Mouse (Mus musculus): ENCODE results near the gene Sstr5. TPM values are rescaled to one million over a fixed set of nuclear protein-coding genes. Genes with fewer than 3 reads are reported as not detected.

The Sstr5 gene
- total RNA-seq, 2 experiments from 2014 or later: 0.15 to 0.47 TPM

GRCm38 (mm10) chr17:25474330-25475077 lies 22.6 kb downstream of the Sstr5 start:
- peak; percentile 44 to 76 for DNase-seq (ENCODE audit: low spot score in 2 of 2)

DNA sequence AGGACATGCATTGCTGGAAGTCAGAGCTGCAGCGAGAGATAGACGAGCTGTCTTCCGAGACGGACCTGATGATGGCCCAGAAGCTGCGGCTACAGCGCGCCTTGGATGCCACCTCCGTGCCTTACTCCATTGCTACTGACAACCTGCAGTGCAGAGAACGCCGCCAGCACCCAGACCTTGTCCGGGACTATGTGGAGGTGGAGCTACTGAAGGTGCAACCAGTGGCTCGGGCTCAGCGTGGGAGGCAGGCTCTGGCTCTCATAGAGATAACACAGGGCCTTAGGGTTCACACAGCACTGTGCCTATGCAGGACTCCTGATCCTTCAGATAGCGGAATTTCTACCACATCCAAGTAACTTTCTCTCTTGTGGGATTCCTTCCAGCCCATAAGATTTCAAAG lies 25.0 kb downstream of the Sstr5 start:
- DNase-seq (ENCODE audit: low spot score in 2 of 2): no peak

GRCm38 (mm10) chr17:25471418-25471817 lies 25.7 kb downstream of the Sstr5 start:
- peak in 1 of 2 experiments; percentile 57 for DNase-seq (ENCODE audit: low spot score in 2 of 2)

DNA sequence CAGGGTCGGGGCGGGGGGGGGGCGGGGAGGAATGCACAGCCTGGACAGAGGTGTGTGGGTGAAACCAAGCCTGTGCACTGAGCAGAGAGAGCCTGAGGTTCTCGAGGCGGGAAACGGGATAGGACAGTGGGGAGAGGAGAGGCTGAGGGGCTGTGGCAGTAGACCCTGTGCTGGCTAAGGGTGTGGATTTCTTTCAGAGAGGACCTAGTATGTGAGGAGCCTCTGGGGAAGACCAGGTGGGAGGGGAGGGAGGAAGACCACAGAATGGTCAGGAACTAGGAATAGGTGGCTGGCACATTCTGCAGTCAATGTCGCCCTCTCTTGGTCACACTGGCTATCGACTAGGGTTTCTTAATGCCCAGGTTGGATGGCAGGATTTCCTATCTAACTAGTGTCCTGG lies 27.3 kb downstream of the Sstr5 start:
- peak; percentile 47 to 87 for DNase-seq (ENCODE audit: low spot score in 2 of 2)

DNA sequence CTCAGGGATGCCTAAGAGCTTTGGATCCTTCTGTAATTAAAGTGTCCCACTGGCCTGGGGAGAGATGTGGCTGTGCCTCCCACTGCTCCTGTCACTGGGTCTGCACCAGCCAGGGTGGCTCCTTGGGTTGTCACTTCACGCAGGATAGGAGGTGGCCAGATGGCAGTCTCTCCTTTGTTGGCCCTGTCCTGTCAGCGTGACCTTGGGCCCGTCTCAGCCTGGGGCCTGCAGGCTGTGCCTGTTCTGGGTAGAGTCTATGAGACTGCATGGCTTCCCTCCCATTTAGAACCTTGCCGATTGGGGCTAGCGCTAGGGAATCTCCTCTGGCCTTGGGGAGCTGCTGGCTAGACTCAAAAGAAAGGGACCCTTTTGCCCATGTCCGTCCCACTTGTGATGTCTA lies 28.8 kb downstream of the Sstr5 start:
- no peak for DNase-seq (ENCODE audit: low spot score in 2 of 2)

DNA sequence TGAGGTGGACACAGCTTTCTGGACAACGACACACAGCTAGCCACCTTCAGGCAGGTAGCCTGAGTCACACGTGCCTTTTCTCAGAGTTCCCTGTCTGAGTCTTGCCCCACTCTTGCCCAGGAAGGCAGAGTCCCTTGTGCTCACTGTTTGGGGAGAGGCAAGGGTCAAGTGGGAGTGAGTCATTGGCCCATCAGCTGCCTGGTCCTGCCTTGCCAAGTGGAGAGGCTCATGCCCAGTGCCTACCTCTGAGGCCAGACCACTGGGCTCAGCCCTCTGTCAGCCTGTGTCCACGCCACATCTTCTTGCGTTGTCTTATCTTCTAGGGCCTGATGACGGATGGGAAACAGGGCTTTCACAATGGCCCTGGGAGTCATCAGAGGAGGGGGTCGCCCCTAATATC lies 29.3 kb downstream of the Sstr5 start:
- DNase-seq (ENCODE audit: low spot score in 2 of 2): no peak

DNA sequence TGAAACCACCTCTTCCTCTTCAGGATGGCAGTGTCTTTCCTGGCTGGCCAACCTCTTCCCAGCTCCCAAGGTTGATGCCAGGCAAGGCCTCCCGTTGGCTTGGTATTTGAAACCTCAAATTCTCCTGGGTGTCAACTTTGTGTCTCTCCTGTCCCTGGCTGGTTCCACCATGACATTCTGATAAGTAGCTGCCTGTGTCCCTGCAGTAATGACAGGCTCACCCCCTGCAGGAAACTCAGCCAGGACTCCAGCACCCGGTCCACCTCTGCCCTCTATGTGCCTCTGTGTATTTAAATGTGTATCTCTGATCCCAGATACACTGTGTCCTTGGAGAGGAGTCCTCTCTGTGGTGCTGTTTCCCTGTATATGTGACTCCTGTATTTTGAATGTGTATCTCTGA lies 30.8 kb downstream of the Sstr5 start:
- DNase-seq (ENCODE audit: low spot score in 2 of 2): no peak

DNA sequence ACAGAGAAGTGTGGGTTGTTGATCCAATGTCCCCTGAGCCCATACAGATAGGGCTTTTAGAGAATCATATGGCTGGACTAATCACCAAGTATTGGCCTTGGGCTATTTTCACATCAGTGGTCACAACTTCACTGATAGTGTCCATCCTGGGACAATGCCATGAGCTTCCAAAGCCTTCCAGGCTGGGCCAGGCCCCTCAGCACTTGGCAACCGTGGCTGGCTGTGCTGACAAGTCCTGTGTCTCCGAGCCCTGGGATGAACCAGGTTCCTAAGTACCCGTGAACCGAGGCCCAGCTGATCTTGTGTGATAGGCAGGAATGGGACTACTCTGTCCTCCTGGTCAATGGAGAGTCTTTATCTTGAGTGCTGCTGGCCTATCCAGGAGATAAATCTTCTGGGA lies 33.0 kb downstream of the Sstr5 start:
- DNase-seq (ENCODE audit: low spot score in 2 of 2): no peak

GRCm38 (mm10) chr17:25463326-25463945 lies 33.7 kb downstream of the Sstr5 start:
- DNase-seq (ENCODE audit: low spot score in 2 of 2): no peak

GRCm38 (mm10) chr17:25462236-25462875 lies 34.7 kb downstream of the Sstr5 start:
- DNase-seq (ENCODE audit: low spot score in 2 of 2): no peak

DNA sequence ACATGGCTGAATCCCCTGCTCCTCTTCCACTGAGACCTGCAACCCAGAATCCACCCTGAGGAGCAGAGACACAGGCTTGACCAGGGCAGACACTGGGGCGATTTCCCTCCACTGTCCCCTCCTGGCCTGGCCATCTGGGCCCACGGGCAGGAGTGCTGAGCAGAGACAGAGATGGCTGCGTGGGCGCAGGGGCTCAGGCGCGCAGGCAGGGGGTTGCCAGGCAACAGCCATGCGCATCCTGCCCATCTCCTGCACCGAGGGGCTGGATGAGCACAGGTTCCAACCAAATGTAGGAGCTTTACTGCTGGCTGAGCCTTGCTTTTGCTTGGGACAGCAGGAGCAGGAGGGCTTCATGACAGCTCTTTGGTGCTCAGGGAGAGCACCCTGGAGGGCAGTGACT lies 40.5 kb downstream of the Sstr5 start:
- peak; percentile 75 to 85 for DNase-seq (ENCODE audit: low spot score in 2 of 2)

GRCm38 (mm10) chr17:25454272-25454671 lies 42.8 kb downstream of the Sstr5 start, which contains the start of gene Tekt4:
TSS of gene Tekt4 (plus strand) at chr17:25454615.
- peak; percentile 56 to 83 for DNase-seq (ENCODE audit: low spot score in 2 of 2)

GRCm38 (mm10) chr17:25452246-25452965 lies 44.7 kb downstream of the Sstr5 start:
- no peak for DNase-seq (ENCODE audit: low spot score in 2 of 2)

DNA sequence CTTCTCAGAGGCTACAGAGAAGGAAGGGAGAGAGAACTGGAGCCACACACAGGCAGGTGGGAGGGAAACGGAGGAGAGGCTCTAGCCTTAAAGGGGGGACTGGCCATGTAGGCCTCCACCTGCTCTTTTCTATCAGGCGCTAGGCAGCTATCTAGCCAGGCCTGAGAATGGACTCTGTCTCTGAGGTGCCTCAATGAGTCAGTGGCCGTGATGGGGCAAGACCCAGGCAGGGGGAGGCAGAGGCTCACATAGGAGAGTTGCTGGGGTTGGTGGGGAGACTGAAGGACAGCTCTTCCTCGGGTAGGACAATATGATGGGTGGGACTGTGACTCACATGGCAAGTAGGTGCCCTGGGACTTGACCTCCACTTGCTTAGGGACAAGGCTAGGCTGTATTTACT lies 46.8 kb downstream of the Sstr5 start:
- DNase-seq (ENCODE audit: low spot score in 2 of 2): no peak

GRCm38 (mm10) chr17:25447865-25448264 lies 49.2 kb downstream of the Sstr5 start:
- no peak for DNase-seq (ENCODE audit: low spot score in 2 of 2)

- no peak for DNase-seq (ENCODE audit: low spot score in 2 of 2)
Observed at GRCm38 (mm10) chr17:25445841-25446240, 51.2 kb downstream of the Sstr5 start.

DNA sequence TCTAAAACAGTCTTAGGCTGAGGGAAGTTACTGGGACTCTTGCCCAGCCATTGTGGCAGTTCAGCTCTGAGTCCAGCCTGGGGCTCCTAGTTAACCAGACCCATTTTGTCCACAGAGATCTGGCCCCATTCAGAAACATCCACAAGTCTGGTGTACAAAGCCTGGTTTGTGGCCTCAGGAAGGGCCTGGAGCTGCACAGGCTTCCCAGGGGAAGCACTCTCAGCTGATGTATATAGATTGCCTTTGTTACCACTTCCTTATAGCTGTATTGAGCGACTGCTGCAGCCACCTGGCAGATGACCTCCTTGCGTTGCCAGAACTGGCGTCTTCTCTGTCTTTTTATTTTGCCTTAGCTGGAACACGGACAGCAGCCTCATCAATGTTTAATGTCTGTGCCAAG lies 52.0 kb downstream of the Sstr5 start:
- DNase-seq (ENCODE audit: low spot score in 2 of 2): no peak

DNA sequence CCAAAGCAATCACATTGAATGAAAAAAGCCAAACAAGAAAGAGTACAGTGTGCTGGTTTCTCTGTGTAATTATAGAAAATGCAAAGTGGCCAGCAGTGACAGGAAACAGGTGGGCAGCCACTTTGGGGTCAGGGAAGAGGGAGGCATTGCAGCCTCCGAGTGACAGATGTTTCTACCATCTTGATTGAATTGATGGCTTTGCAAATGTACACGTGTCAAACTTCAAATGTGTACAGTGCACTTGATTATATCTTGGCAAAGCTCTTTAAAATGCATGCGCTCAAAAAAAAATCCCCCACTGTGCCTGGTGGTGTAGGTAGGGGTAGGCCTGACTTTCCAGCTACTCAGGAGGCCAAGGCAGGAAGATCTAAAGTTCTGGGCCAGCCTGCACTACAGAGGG lies 54.2 kb downstream of the Sstr5 start:
- DNase-seq (ENCODE audit: low spot score in 2 of 2): no peak

GRCm38 (mm10) chr17:25441417-25441816 lies 55.7 kb downstream of the Sstr5 start:
- DNase-seq (ENCODE audit: low spot score in 2 of 2): no peak

All from layer of hippocampus, adult 18-20 months (tissue).